Comparison of ENCODE assay signal across 8 mouse cellular contexts in genomic region chr5:64878027-64878425, GRCm38 (mm10). TPM values are rescaled to one million over a fixed set of nuclear protein-coding genes. Genes with fewer than 3 reads are reported as not detected.
DNase-seq lines count a peak whose midpoint lies in the region; ATAC-seq and TF ChIP-seq lines count a peak whose summit lies in the region.

No protein-coding gene starts in this region.

- ATAC-seq in hindbrain, postnatal 0 days = peak; percentile 92

- H3K9ac ChIP-seq in hindbrain, postnatal 0 days (replicated peaks; ENCODE audit: low read length) = no peak overlapping the region
- no peak overlapping the region for H3K9ac ChIP-seq in liver, adult 2 months (ENCODE audit: low read depth, low read length)

- DNase-seq in adrenal gland, postnatal 10 days = peak; percentile 68
- DNase-seq in adrenal gland, postnatal 4 days (ENCODE audit: low spot score in 2 of 2) = no peak
- DNase-seq in cerebellum, postnatal 10 days = peak; percentile 45 to 77
- peak; percentile 80 for DNase-seq in gastrocnemius, postnatal 25 days
- DNase-seq in hindbrain, postnatal 0 days (ENCODE audit: low spot score) = peak; percentile 83
- peak; percentile 56 for DNase-seq in liver, adult 2 months (ENCODE audit: extremely low read depth, low read depth, low spot score)
- DNase-seq in neural tube, embryonic 10.5 days (ENCODE audit: extremely low spot score, low spot score) = peak; percentile 66
- DNase-seq in thymus, postnatal 0 days (ENCODE audit: low spot score) = no peak

- H3K4me1 ChIP-seq in hindbrain, postnatal 0 days (ENCODE audit: insufficient read depth, low read length) = no peaks in the 10 kb centered on the region; the same call in 1 of the 2 replicates
- H3K4me1 ChIP-seq in liver, adult 2 months (ENCODE audit: control insufficient read depth, insufficient read depth, low read length) = peaks cover 11% of the 10 kb centered on the region

- 20% methylated on average over 4 of the region's 4 CpGs for WGBS in hindbrain, postnatal 0 days
- 25% methylated on average over 4 of the region's 4 CpGs for WGBS in liver, adult 2 months

- H3K27me3 ChIP-seq in hindbrain, postnatal 0 days (ENCODE audit: insufficient read depth, low read length) = no peaks in the 10 kb centered on the region
- no peaks in the 10 kb centered on the region for H3K27me3 ChIP-seq in liver, adult 2 months (ENCODE audit: control insufficient read depth, insufficient read depth, low read length)

- no peak overlapping the region for H3K4me2 ChIP-seq in hindbrain, postnatal 0 days (ENCODE audit: low read depth, low read length)

- no peaks in the 10 kb centered on the region; the same call in 1 of the 2 replicates for H3K79me2 ChIP-seq in liver, adult 2 months (ENCODE audit: control insufficient read depth, insufficient read depth, low read length)

- H3K4me3 ChIP-seq in hindbrain, postnatal 0 days (ENCODE audit: low read length) = no peak overlapping the region
- no peak overlapping the region for H3K4me3 ChIP-seq in liver, adult 2 months (ENCODE audit: insufficient read depth, low read depth, low read length)

- H3K27ac ChIP-seq in hindbrain, postnatal 0 days = peak overlapping the region; percentile 65; the same call in 1 of the 2 replicates
- no peak overlapping the region for H3K27ac ChIP-seq in liver, adult 2 months (replicated peaks; ENCODE audit: insufficient read depth, low read depth, low read length)

- H3K36me3 ChIP-seq in hindbrain, postnatal 0 days (ENCODE audit: insufficient read depth, low read length) = no peaks in the 10 kb centered on the region
- no peaks in the 10 kb centered on the region for H3K36me3 ChIP-seq in liver, adult 2 months (ENCODE audit: control insufficient read depth, insufficient read depth, low read length)

- TF ChIP-seq POLR2A in liver, adult 2 months (IDR thresholded peaks at IDR 0.05; ENCODE audit: extremely low read depth, insufficient read depth, low read length) = no peak

- H3K9me3 ChIP-seq in hindbrain, postnatal 0 days (ENCODE audit: low read length) = no peaks in the 10 kb centered on the region

- TF ChIP-seq CTCF in hindbrain, postnatal 0 days (IDR thresholded peaks at IDR 0.05; ENCODE audit: low read depth) = no peak
- no peak for TF ChIP-seq CTCF in liver, adult 2 months (IDR thresholded peaks at IDR 0.05; ENCODE audit: low read depth, low read length)

RNA-seq across cellular contexts. Expression of gene Tlr1, which starts 55.3 kb away (rescaled TPM):
- 1 to 10 TPM; 1.2 to 1.6 TPM for total RNA-seq in adrenal gland, postnatal 10 days (2021)
- total RNA-seq in adrenal gland, postnatal 4 days (2021) = 1 to 10 TPM; 1.4 to 1.7 TPM
- under 1 TPM; 0.13 to 0.33 TPM for total RNA-seq in gastrocnemius, postnatal 25 days (2021)
- total RNA-seq in hindbrain, postnatal 0 days (2014; rRNA removed) = 0.10 and 0.75 TPM in 2 replicates
- polyA plus RNA-seq in hindbrain, postnatal 0 days (2015; fragmentation: Nextera tagmentation; extraction: Ambion mirVana) = 0.24 and 0.35 TPM in 2 replicates
- total RNA-seq in liver, adult 2 months (2014; rRNA removed) = 1.0 and 1.1 TPM in 2 replicates
- polyA plus RNA-seq in liver, adult 2 months (2012; rRNA removed) = 0.32 and 0.66 TPM in 2 replicates
- 1.8 and 2.0 TPM in 2 replicates for polyA plus RNA-seq in thymus, postnatal 0 days (2015; fragmentation: Nextera tagmentation; extraction: Ambion mirVana)

Comparison
In these comparisons a context has a peak if more than half of its experiments do, and no peak if none do; other contexts are left out.
1. DNase-seq: peak in adrenal gland, postnatal 10 days (single experiment), cerebellum, postnatal 10 days (2 of 2), gastrocnemius, postnatal 25 days (single experiment), hindbrain, postnatal 0 days (single experiment), liver, adult 2 months (single experiment) and neural tube, embryonic 10.5 days (single experiment); none in adrenal gland, postnatal 4 days (0 of 2) and thymus, postnatal 0 days (single experiment).